Mouse (Mus musculus): ENCODE results near the gene Grik5.

Grik5 gene

DNA sequence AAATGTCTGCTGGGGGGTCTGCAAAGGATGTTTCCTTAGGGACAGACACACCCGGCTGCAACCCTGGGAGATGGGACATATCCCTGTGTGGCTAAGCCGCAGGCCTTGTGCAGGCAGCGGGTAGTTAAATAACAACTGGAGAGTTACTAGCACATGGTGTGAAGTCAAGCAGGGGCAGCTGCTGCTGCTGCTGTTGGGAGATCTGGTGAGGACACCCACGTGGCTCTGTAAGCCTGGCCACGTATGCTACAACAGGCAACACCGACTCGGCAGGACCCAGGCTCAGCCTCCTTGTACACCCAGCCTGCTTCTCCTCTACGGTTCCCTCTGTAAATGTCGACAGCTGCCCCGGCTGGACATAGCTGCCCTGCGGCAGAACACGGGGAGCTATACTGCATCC lies 30.2 kb downstream of the Grik5 start:
- in situ Hi-C loops (cut with MboI; ENCODE audit: unreplicated experiment in 2 of 2), result loop anchor here in 1 of 2 experiments (10.0 kb wide), 1 partner anchor 493 kb away; the partner anchor contains the start of gene Ceacam2

GRCm38 (mm10) chr7:25035916-25036315 lies 36.2 kb downstream of the Grik5 start:
- in situ Hi-C loops (cut with MboI; ENCODE audit: unreplicated experiment in 2 of 2), result no loop called here

GRCm38 (mm10) chr7:25034796-25035195 lies 37.4 kb downstream of the Grik5 start:
- in situ Hi-C loops (cut with MboI; ENCODE audit: unreplicated experiment in 2 of 2), result no loop called here

DNA sequence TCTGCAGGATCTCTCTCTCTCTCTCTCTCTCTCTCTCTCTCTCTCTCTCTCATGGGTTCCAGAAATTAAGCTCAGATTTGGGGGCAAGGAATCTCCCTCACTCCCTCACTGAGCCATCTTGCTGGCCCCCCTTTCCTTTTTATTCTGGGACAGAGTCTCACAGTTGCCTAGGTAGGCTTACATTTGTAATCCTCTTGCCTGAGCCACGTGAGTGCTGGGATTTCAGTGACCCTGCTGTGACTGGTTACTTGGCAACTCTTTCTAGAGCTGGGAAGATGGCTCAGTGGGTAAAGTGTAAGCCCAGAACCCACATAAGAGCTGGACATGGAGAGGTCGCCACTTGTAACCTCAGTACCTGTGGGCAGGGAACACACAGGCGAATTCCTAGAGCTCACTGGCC lies 40.6 kb downstream of the Grik5 start:
- in situ Hi-C loops (cut with MboI; ENCODE audit: unreplicated experiment in 2 of 2), result no loop called here

- in situ Hi-C loops (cut with MboI; ENCODE audit: unreplicated experiment in 2 of 2), result no loop called here
Measured at GRCm38 (mm10) chr7:25030032-25030753, 42.0 kb downstream of the Grik5 start.

GRCm38 (mm10) chr7:25026452-25026851 lies 45.7 kb downstream of the Grik5 start:
- in situ Hi-C loops (cut with MboI; ENCODE audit: unreplicated experiment in 2 of 2), result loop anchor here in 1 of 2 experiments (5.0 kb wide), 1 partner anchor 376 kb away; no protein-coding TSS in a partner anchor

- in situ Hi-C loops (cut with MboI; ENCODE audit: unreplicated experiment in 2 of 2), result loop anchor here in 1 of 2 experiments (5.0 kb wide), 1 partner anchor 376 kb away; no protein-coding TSS in a partner anchor
Measured at GRCm38 (mm10) chr7:25025855-25026439, 46.2 kb downstream of the Grik5 start.

GRCm38 (mm10) chr7:25011592-25011991 lies 60.6 kb downstream of the Grik5 start:
- in situ Hi-C loops (cut with MboI; ENCODE audit: unreplicated experiment in 2 of 2), result no loop called here

DNA sequence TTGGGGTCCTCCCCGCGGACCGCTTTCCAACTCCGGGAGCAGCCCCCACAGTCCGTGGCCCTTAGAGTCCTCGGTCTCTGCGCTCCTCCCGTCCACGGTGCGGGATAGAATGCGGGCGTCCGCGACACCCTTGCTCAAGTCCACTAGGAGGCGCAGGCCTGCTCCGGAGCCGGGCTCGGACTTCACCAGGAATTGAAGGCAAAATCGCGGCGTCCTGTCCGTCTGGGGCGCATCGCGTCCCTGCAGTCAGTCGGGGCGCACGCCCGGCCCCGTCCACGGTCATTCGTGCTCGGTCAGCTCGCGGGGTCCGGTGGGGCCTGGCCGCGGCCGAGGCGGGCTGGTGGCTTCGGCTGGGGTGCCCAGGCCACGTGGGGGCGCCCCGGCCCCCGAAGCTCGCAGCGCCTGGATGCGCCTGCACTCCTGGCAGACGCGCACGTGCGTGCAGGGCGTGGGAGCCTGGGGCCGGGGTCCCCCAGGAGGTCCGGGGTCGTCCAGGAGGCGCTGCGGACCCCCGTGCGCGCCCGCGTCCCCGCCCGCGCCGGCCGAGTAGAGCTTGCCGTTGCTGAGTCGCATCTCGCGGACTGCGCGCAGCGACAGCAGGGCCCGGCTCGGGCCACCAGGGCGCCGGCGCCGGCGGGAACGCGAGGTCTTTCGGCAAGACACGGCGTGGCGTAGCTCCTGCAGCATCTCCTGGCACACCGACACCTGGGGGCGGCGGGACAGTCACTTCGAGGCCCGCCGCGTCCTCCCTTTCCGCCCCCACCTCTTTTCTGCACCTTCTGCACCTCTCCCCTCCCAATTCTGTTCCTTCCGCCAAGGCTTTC lies 61.8 kb downstream of the Grik5 start:
- in situ Hi-C loops (cut with MboI; ENCODE audit: unreplicated experiment in 2 of 2), result no loop called here

GRCm38 (mm10) chr7:25009099-25009700 lies 62.9 kb downstream of the Grik5 start:
- in situ Hi-C loops (cut with MboI; ENCODE audit: unreplicated experiment in 2 of 2), result no loop called here

DNA sequence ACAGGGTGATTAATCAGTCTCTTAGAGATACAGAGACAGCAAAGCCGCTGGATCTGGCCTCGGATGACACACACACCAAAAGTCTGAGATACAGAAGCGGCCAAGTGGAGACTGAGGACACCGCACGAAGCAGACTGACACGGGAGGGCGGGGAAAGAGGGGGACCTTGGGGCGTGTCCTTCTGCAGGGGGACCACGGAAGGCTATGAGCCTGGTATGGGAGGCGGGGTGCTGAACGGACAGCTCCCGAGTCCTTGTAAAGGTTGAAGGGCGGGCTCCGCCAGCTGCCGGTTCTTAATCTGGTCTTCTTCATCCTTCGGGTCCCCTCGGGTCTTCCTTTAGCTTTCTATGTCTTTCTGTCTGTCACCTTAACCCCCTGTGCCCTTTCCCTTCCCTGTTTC lies 63.5 kb downstream of the Grik5 start:
- in situ Hi-C loops (cut with MboI; ENCODE audit: unreplicated experiment in 2 of 2), result no loop called here

- in situ Hi-C loops (cut with MboI; ENCODE audit: unreplicated experiment in 2 of 2), result no loop called here
Measured at GRCm38 (mm10) chr7:25007609-25008374, 64.4 kb downstream of the Grik5 start.

DNA sequence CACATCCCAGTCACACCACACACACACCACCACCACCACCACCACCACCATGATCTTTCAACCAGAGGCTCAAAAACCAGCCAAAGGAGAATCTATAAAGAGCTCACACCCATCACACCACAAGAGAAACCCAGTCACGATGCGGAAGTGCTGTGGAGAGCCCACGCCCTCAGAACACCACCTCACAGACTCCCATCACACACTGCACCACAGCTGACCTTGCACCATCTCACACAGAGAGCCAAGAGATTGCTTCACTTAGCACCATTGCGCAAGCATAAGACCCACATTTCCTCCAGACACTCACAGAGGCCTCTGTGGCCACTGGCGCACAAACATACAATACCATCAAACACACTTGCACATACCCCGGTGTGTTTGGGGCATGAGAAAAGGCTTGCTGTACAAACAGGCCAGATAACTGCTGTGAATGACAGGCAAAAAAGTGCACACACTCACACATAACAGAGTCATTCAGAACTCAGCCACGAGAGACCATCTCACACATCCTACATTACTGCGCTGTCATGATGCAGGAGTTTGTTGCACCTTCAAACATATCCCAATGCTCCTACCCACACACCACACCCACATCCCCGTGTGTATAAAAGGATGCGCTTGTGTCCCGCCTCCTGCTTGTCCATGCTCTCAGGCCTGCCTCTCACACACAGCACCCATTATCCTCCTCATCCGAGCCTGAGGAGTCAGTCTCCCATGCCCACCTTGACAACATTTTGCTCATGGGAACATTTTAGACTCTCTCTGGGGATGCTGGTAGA lies 65.4 kb downstream of the Grik5 start:
- in situ Hi-C loops (cut with MboI; ENCODE audit: unreplicated experiment in 2 of 2), result no loop called here

DNA sequence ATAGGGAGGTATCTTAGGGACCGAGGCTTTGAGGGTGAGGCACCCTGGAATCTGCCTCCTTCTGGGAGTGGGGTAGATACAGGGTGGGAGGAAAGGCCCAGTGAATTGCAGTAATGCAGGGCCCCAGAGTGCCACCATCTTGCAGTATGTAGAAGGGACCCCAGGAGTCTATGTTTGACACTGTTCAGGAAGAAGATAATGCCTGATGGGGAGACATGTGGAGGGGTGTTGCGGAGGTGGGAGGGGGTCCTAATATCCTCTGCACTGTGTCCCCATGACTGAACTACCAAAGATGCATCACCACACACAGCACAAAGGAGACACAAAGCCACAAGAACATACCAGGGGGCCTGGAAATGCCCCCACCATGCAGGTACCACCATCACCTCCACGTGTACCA lies 66.0 kb downstream of the Grik5 start:
- in situ Hi-C loops (cut with MboI; ENCODE audit: unreplicated experiment in 2 of 2), result no loop called here

DNA sequence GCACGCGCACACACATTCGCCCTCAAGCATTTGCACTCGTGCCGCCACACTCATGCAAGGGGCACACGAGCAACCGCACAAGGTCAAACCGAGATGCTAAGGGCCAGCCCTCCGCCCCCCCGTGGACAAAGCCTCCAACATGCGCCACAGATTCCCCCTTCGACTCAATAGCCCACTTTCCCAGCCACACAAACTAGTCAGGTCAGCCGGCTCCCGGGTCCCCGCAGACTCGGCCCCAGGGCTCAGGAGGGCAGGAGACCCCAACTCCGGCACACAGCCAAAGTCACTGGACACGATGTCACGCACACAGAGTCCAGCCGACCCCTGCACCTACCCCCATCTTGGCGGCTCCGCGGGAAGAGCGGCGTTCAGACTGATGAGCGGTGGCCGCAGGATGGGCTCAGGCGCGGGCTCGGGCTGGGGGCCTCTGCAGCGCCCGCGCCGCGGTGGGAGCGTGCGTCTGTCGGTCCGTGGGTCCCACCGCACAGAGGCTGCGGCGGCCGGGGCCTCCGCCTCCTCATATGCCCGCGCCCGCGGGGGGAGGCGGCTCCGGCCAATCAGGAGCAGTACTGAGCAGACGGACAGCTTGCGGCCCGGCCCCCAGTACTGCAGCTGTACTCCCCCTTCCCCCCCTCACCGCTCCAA lies 66.6 kb downstream of the Grik5 start, which contains the start of gene Atp1a3:
Gene Atp1a3 (minus strand): TSS at position 538 of the 645 bp plus-strand sequence.
- in situ Hi-C loops (cut with MboI; ENCODE audit: unreplicated experiment in 2 of 2), result no loop called here

DNA sequence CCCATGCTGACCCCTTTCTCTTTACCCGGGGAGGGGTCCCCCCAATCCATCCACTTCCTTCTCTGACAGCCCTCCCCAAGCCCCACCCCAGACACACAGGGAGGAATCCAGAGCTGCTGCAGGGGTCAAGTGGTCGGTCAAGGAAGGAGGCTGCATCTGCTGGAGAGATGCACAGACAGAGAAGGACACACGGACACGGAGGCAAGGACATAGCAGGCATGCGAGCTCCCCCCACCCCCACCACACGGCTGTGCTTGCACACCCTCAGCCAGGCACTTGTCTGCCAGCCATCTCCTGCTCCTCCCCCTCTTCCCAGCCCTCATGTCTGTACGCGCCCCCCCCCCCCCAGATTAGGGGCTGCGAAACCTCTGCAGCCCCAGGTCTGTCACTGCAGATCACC lies 67.3 kb downstream of the Grik5 start:
- in situ Hi-C loops (cut with MboI; ENCODE audit: unreplicated experiment in 2 of 2), result no loop called here

DNA sequence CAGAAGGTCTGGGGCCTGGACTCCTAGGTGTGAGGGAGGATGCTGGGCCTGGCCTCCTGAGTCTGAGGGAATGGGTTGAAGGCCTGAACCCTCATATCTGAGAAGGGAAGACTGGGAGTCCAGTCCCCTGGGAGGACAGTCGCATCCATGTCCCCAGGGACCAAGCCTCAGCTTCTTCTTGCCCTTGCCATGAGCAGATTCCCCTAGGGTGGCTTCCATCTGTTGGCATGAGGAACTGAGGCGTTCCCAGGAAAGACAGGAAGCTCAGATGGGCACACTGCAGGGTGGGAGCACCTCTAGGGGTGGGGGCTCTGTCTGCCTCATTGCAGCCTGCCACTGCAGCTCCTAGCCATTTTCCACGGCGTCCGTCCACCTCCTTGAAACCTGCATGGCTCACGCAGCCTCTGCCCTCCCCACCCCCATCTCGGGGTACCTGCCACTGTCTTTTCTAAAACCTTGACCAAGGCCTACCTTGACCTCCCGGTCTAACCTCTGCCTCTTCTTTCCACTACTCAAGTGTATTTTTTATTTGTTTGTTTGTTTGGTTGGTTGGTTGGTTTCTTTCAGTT lies 68.2 kb downstream of the Grik5 start:
- in situ Hi-C loops (cut with MboI; ENCODE audit: unreplicated experiment in 2 of 2), result no loop called here

DNA sequence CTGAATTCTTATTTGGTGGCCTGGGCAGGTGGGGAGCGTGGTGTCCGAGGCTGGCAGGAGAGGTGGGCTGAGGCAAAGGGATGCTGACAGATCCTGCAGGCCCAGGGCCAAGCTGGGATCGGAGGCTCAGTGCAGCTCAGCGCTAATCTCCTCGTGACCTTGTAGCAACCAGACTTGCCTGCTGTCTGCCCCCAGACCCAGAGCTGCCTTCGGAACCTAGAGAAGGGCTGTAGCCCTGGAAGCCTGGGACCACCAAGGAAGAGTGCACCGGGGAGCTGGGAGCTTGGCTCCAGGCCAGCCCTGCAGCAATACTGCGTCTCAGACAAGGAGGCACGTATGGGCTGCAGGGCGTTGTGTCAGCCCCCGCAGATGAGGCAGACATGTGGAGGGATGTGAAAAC lies 68.9 kb downstream of the Grik5 start:
- in situ Hi-C loops (cut with MboI; ENCODE audit: unreplicated experiment in 2 of 2), result no loop called here

DNA sequence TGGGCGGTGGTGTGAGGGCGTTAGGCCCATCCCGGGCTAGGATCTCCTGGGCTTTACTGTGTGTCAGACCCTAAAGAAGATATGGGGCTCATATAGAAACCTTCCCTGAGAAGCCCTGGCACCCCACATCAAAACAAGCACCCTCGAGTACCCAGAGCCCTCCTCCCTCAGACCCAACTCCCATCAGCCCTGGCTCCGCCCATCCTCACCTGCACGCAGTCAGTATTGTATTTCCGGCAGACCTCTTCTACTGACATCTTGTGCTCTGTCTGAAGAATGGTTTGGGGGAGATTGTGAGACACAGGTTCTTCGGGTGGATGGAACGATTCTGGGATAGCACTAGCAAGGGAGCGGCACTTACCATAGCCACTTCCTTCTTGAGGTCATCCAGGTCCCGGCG lies 71.4 kb downstream of the Grik5 start:
- in situ Hi-C loops (cut with MboI; ENCODE audit: unreplicated experiment in 2 of 2), result no loop called here

Data from v-Abl transformed pro-B cells (cell line).